ENCODE assay signal across 16 mouse cellular contexts in the genomic region with DNA sequence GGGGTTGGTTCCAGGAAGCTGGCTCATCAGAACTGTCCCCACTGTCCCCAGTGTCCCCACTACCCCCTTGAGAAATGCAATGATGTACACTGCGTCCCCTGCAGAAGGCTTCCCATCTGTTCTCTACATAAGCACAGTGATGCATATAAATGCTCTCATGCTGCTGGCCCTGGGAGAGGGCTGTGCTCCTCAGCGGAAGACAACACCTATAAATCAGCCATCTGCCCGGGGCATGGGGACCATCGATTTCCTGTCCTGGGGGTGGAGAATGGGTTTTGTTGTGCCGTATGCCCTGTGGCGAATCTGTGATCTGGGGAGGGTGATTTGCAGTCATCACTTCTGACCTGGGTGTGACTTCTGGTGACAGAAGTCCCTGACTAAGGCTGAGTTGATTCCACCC.
DNase-seq lines count a peak whose midpoint lies in the region; ATAC-seq and TF ChIP-seq lines count a peak whose summit lies in the region.
"Had no signal": no experiment of that assay in that cellular context is flagged by ENCODE, and none has a peak within 500 bp of the region (broad histone marks: within the 10 kb centered on the region; RNA-seq: fewer than 3 reads in every experiment).

No protein-coding gene starts in this region.

- H3K9me3 ChIP-seq in neural tube, embryonic 11.5 days (ENCODE audit: control insufficient read depth, low read length), result no peaks in the 10 kb centered on the region
- no peaks in the 10 kb centered on the region for H3K9me3 ChIP-seq in stomach, postnatal 0 days (ENCODE audit: control insufficient read depth, low read length)
- H3K9me3 ChIP-seq: embryonic facial prominence, embryonic 12.5 days; liver, embryonic 12.5 days had no signal

- peak; percentile 70 for DNase-seq in embryo, embryonic 10 days (ENCODE audit: low spot score)
- no peak for DNase-seq in embryo, embryonic 9.5 days (ENCODE audit: extremely low spot score)
- peak; percentile 59 for DNase-seq in kidney, postnatal 10 days
- DNase-seq in neural tube, embryonic 11.5 days (ENCODE audit: low spot score), result peak; percentile 74
- DNase-seq in thymus, postnatal 10 days (ENCODE audit: low spot score in 2 of 2), result no peak
- no peak for DNase-seq in stomach, postnatal 0 days (ENCODE audit: low spot score)
- DNase-seq in layer of hippocampus, postnatal 25 days (ENCODE audit: extremely low spot score in 1 of 2, low spot score in 1 of 2), result no peak
- DNase-seq: heart, postnatal 14 days; thymus, adult 18-20 months had no signal

- H3K4me2 ChIP-seq in neural tube, embryonic 11.5 days (ENCODE audit: low read depth), result 0 out of 2 replicates have a peak overlapping the region, but pooled peaks have one; percentile 2
- no peak overlapping the region for H3K4me2 ChIP-seq in stomach, postnatal 0 days (replicated peaks; ENCODE audit: low read depth)
- H3K4me2 ChIP-seq: embryonic facial prominence, embryonic 12.5 days; liver, embryonic 12.5 days had no signal

- H3K9ac ChIP-seq in neural tube, embryonic 11.5 days (ENCODE audit: low read length), result no peak overlapping the region
- no peak overlapping the region for H3K9ac ChIP-seq in stomach, postnatal 0 days (ENCODE audit: low read length)
- H3K9ac ChIP-seq: embryonic facial prominence, embryonic 12.5 days; liver, embryonic 12.5 days had no signal

- peak overlapping the region; percentile 63 for H3K27ac ChIP-seq in neural tube, embryonic 11.5 days (ENCODE audit: low read depth, low read length)
- no peak overlapping the region for H3K27ac ChIP-seq in stomach, postnatal 0 days (replicated peaks)
- H3K27ac ChIP-seq: embryonic facial prominence, embryonic 12.5 days; left cerebral cortex, adult 2 months; liver, embryonic 12.5 days had no signal

- no peak for TF ChIP-seq EP300 in stomach, postnatal 0 days (optimal IDR thresholded peaks at IDR 0.05)

- peaks cover 13% of the 10 kb centered on the region for H3K4me1 ChIP-seq in neural tube, embryonic 11.5 days (ENCODE audit: control insufficient read depth, insufficient read depth, low read length)
- H3K4me1 ChIP-seq in stomach, postnatal 0 days (replicated peaks; ENCODE audit: control insufficient read depth, insufficient read depth), result no peaks in the 10 kb centered on the region; the same call in 1 of the 2 replicates
- H3K4me1 ChIP-seq: liver, embryonic 12.5 days had no signal

- no peak for TF ChIP-seq CTCF in stomach, postnatal 0 days (IDR thresholded peaks at IDR 0.05; ENCODE audit: low read depth)

- no peak overlapping the region for H3K4me3 ChIP-seq in neural tube, embryonic 11.5 days (ENCODE audit: low read depth, low read length)
- no peak overlapping the region for H3K4me3 ChIP-seq in stomach, postnatal 0 days (ENCODE audit: low read depth, low read length)
- H3K4me3 ChIP-seq: embryonic facial prominence, embryonic 12.5 days; left cerebral cortex, adult 2 months; liver, embryonic 12.5 days had no signal

- ATAC-seq in common myeloid progenitor, adult 5-6 weeks (replicated peaks; ENCODE audit: low read depth, poor library complexity, severe bottlenecking), result 0 out of 2 replicates have a peak, but pooled peaks have one; percentile 8
- peak; percentile 86 for ATAC-seq in neural tube, embryonic 11.5 days (ENCODE audit: insufficient read depth, low FRiP score, low TSS enrichment)
- ATAC-seq in stomach, postnatal 0 days (ENCODE audit: low FRiP score, low TSS enrichment), result no peak
- ATAC-seq: activated CD4-positive, CD25-positive, alpha-beta regulatory T cell, adult 4 months; forebrain, embryonic 14.5 days; liver, embryonic 12.5 days had no signal

- no peaks in the 10 kb centered on the region for H3K27me3 ChIP-seq in neural tube, embryonic 11.5 days (ENCODE audit: control insufficient read depth, insufficient read depth, low read length)
- no peaks in the 10 kb centered on the region for H3K27me3 ChIP-seq in stomach, postnatal 0 days (ENCODE audit: control insufficient read depth, insufficient read depth, low read length)
- H3K27me3 ChIP-seq: embryonic facial prominence, embryonic 12.5 days; liver, embryonic 12.5 days had no signal

- WGBS in neural tube, embryonic 11.5 days, result 17% methylated on average over 6 of the region's 6 CpGs
- WGBS in stomach, postnatal 0 days, result 66% methylated on average over 6 of the region's 6 CpGs

- H3K36me3 ChIP-seq in neural tube, embryonic 11.5 days (ENCODE audit: control insufficient read depth, insufficient read depth, low read length), result no peaks in the 10 kb centered on the region
- no peaks in the 10 kb centered on the region for H3K36me3 ChIP-seq in stomach, postnatal 0 days (ENCODE audit: control insufficient read depth, insufficient read depth, low read length)
- H3K36me3 ChIP-seq: embryonic facial prominence, embryonic 12.5 days; G1E; liver, embryonic 12.5 days had no signal

Comparison
In these comparisons a context has a peak if more than half of its experiments do, and no peak if none do; other contexts are left out.
1. DNase-seq: peak in embryo, embryonic 10 days (single experiment), kidney, postnatal 10 days (single experiment) and neural tube, embryonic 11.5 days (single experiment); none in embryo, embryonic 9.5 days (single experiment), thymus, postnatal 10 days (0 of 2), stomach, postnatal 0 days (single experiment) and layer of hippocampus, postnatal 25 days (0 of 2).